Comparison of ENCODE assay signal across 8 mouse cellular contexts in genomic region chr2:132847581-132847980, GRCm38 (mm10). TPM values are rescaled to one million over a fixed set of nuclear protein-coding genes. Genes with fewer than 3 reads are reported as not detected.
DNase-seq lines count a peak whose midpoint lies in the region; ATAC-seq and TF ChIP-seq lines count a peak whose summit lies in the region.

No protein-coding gene starts in this region.

- no peaks in the 10 kb centered on the region; the same call in 1 of the 2 replicates for H3K36me3 ChIP-seq in heart, adult 2 months (ENCODE audit: control insufficient read depth, insufficient read depth, low read length)
- peaks cover 3% of the 10 kb centered on the region; the same call in 1 of the 2 replicates for H3K36me3 ChIP-seq in ES-Bruce4 (ENCODE audit: control insufficient read depth, insufficient read depth, low read length, poor library complexity, severe bottlenecking)
- peaks cover 21% of the 10 kb centered on the region for H3K36me3 ChIP-seq in embryonic facial prominence, embryonic 13.5 days
- H3K36me3 ChIP-seq in kidney, embryonic 16.5 days (ENCODE audit: insufficient read depth, low read length) = 0 out of 2 replicates have a peak, but pooled peaks cover 6% of the 10 kb centered on the region
- no peaks in the 10 kb centered on the region; the same call in 1 of the 2 replicates for H3K36me3 ChIP-seq in midbrain, embryonic 16.5 days (ENCODE audit: control insufficient read depth, insufficient read depth, low read length)

- H3K27ac ChIP-seq in heart, adult 2 months = no peak overlapping the region
- H3K27ac ChIP-seq in ES-Bruce4 (ENCODE audit: insufficient read depth, low read length) = no peak overlapping the region
- no peak overlapping the region for H3K27ac ChIP-seq in embryonic facial prominence, embryonic 13.5 days
- no peak overlapping the region for H3K27ac ChIP-seq in kidney, embryonic 16.5 days (ENCODE audit: low read length)
- H3K27ac ChIP-seq in midbrain, embryonic 16.5 days (ENCODE audit: low read length) = no peak overlapping the region

- peaks cover 7% of the 10 kb centered on the region for H3K4me1 ChIP-seq in heart, adult 2 months (ENCODE audit: control insufficient read depth, insufficient read depth, low read length)
- H3K4me1 ChIP-seq in ES-Bruce4 (ENCODE audit: control insufficient read depth, insufficient read depth, low read length) = peaks cover 3% of the 10 kb centered on the region
- H3K4me1 ChIP-seq in embryonic facial prominence, embryonic 13.5 days = peaks cover 13% of the 10 kb centered on the region
- peaks cover 11% of the 10 kb centered on the region for H3K4me1 ChIP-seq in kidney, embryonic 16.5 days (ENCODE audit: insufficient read depth, low read length)
- peaks cover 19% of the 10 kb centered on the region for H3K4me1 ChIP-seq in midbrain, embryonic 16.5 days (ENCODE audit: control insufficient read depth, insufficient read depth, low read length)

- H3K79me2 ChIP-seq in heart, adult 2 months (replicated peaks; ENCODE audit: control insufficient read depth, insufficient read depth, low read length) = peaks cover 3% of the 10 kb centered on the region; the same call in 1 of the 2 replicates

- intact Hi-C loops in heart, adult 2 months (cut with DNase I) = loop anchor here (10.0 kb wide), 1 partner anchor 1797 kb away; the partner anchor contains the start of gene Tmx4

- H3K27me3 ChIP-seq in heart, adult 2 months (ENCODE audit: control insufficient read depth, insufficient read depth, low read length) = no peaks in the 10 kb centered on the region
- H3K27me3 ChIP-seq in ES-Bruce4 (ENCODE audit: control insufficient read depth, insufficient read depth, low read length, poor library complexity, severe bottlenecking) = no peaks in the 10 kb centered on the region
- no peaks in the 10 kb centered on the region for H3K27me3 ChIP-seq in embryonic facial prominence, embryonic 13.5 days
- H3K27me3 ChIP-seq in kidney, embryonic 16.5 days (ENCODE audit: insufficient read depth, low read length) = no peaks in the 10 kb centered on the region
- H3K27me3 ChIP-seq in midbrain, embryonic 16.5 days (ENCODE audit: control insufficient read depth, insufficient read depth, low read depth, low read length) = no peaks in the 10 kb centered on the region

- TF ChIP-seq POLR2A in heart, adult 2 months (IDR thresholded peaks at IDR 0.05; ENCODE audit: insufficient read depth, low read depth, low read length) = no peak
- no peak for TF ChIP-seq POLR2A in ES-Bruce4 (IDR thresholded peaks at IDR 0.05; ENCODE audit: insufficient read depth, low read length)

- H3K9ac ChIP-seq in heart, adult 2 months (ENCODE audit: low read depth, low read length) = peak overlapping the region; percentile 58
- peak overlapping the region; percentile 72 for H3K9ac ChIP-seq in ES-Bruce4 (ENCODE audit: low read depth, poor library complexity, severe bottlenecking)
- peak overlapping the region; percentile 86 for H3K9ac ChIP-seq in embryonic facial prominence, embryonic 13.5 days
- peak overlapping the region; percentile 89 for H3K9ac ChIP-seq in kidney, embryonic 16.5 days (replicated peaks; ENCODE audit: low read length)
- peak overlapping the region; percentile 89 for H3K9ac ChIP-seq in midbrain, embryonic 16.5 days (ENCODE audit: low read depth, low read length)

- no peaks in the 10 kb centered on the region for H3K9me3 ChIP-seq in ES-Bruce4 (replicated peaks; ENCODE audit: control insufficient read depth, insufficient read depth, low read length, poor library complexity, severe bottlenecking)
- no peaks in the 10 kb centered on the region for H3K9me3 ChIP-seq in embryonic facial prominence, embryonic 13.5 days
- no peaks in the 10 kb centered on the region for H3K9me3 ChIP-seq in kidney, embryonic 16.5 days (ENCODE audit: low read length)
- H3K9me3 ChIP-seq in midbrain, embryonic 16.5 days (replicated peaks; ENCODE audit: control insufficient read depth, low read length, poor library complexity, severe bottlenecking) = no peaks in the 10 kb centered on the region

- no peak for TF ChIP-seq EP300 in heart, adult 2 months (IDR thresholded peaks at IDR 0.05; ENCODE audit: insufficient read depth, low read depth, low read length)
- no peak for TF ChIP-seq EP300 in ES-Bruce4 (IDR thresholded peaks at IDR 0.05; ENCODE audit: insufficient read depth, low read depth, low read length)

- no peak for ATAC-seq in embryonic facial prominence, embryonic 13.5 days (ENCODE audit: insufficient number of reproducible peaks, insufficient read depth, low FRiP score, low TSS enrichment, low read depth)
- no peak for ATAC-seq in kidney, embryonic 16.5 days (ENCODE audit: low FRiP score, low TSS enrichment)
- no peak for ATAC-seq in midbrain, embryonic 16.5 days

- peak overlapping the region; percentile 63 for H3K4me2 ChIP-seq in embryonic facial prominence, embryonic 13.5 days
- H3K4me2 ChIP-seq in kidney, embryonic 16.5 days (replicated peaks; ENCODE audit: low read depth, low read length) = peak overlapping the region; percentile 75
- peak overlapping the region; percentile 71 for H3K4me2 ChIP-seq in midbrain, embryonic 16.5 days (ENCODE audit: low read length)

- TF ChIP-seq CTCF in heart, adult 2 months (IDR thresholded peaks at IDR 0.05) = no peak
- no peak for TF ChIP-seq CTCF in ES-Bruce4 (IDR thresholded peaks at IDR 0.05; ENCODE audit: low read depth, low read length)

- 45% methylated on average over 7 of the region's 7 CpGs for WGBS in heart, adult 2 months
- WGBS in embryonic facial prominence, embryonic 13.5 days = 25% methylated on average over 7 of the region's 7 CpGs
- 10% methylated on average over 7 of the region's 7 CpGs for WGBS in kidney, embryonic 16.5 days
- WGBS in midbrain, embryonic 16.5 days = 45% methylated on average over 7 of the region's 7 CpGs

- peak overlapping the region; percentile 95 for H3K4me3 ChIP-seq in heart, adult 2 months
- peak overlapping the region; percentile 82 for H3K4me3 ChIP-seq in ES-Bruce4 (ENCODE audit: low read depth, low read length)
- H3K4me3 ChIP-seq in embryonic facial prominence, embryonic 13.5 days = peak overlapping the region; percentile 94
- peak overlapping the region; percentile 96 for H3K4me3 ChIP-seq in kidney, embryonic 16.5 days (ENCODE audit: low read length)
- H3K4me3 ChIP-seq in midbrain, embryonic 16.5 days (ENCODE audit: low read depth, low read length) = peak overlapping the region; percentile 96

- DNase-seq in heart, adult 2 months = no peak
- no peak for DNase-seq in heart, adult 8-10 months (ENCODE audit: low spot score)
- no peak for DNase-seq in urinary bladder, postnatal 4 days (ENCODE audit: low spot score in 2 of 2)
- DNase-seq in frontal cortex, adult 2 months (ENCODE audit: extremely low spot score in 1 of 2, low spot score in 1 of 2) = no peak

RNA-seq across cellular contexts. Expression of gene Crls1, which starts 1.1 kb away (rescaled TPM):
- 10 to 100 TPM; 19.5 to 20.1 TPM for total RNA-seq in heart, adult 2 months (2021)
- polyA plus RNA-seq in heart, adult 2 months (2012; rRNA removed) = 21.9 and 36.0 TPM in 2 replicates
- 10 to 100 TPM; 18.9 to 23.1 (median 20.9) TPM for total RNA-seq in heart, adult 8-10 months (2022)
- 49.9 and 52.5 TPM in 2 replicates for polyA plus RNA-seq in ES-Bruce4 (2011; ENCODE audit: insufficient read depth, insufficient read length, low read depth, missing spikeins)
- polyA plus RNA-seq in embryonic facial prominence, embryonic 13.5 days (2015; fragmentation: Nextera tagmentation; extraction: Ambion mirVana) = 10.5 and 15.6 TPM in 2 replicates
- 5.0 and 5.7 TPM in 2 replicates for polyA plus RNA-seq in kidney, embryonic 16.5 days (2015; fragmentation: Nextera tagmentation; extraction: Ambion mirVana)
- 6.5 TPM in 2 replicates for polyA plus RNA-seq in midbrain, embryonic 16.5 days (2015; fragmentation: Nextera tagmentation; extraction: Ambion mirVana)
- 28.5 TPM in 2 replicates for polyA plus RNA-seq in frontal cortex, adult 2 months (2012; rRNA removed)

RNA-seq across cellular contexts. Expression of gene Mcm8, which starts 31.6 kb away (rescaled TPM):
- total RNA-seq in heart, adult 2 months (2021) = 1 to 10 TPM; 2.7 to 2.8 TPM
- polyA plus RNA-seq in heart, adult 2 months (2012; rRNA removed) = 0.82 and 2.0 TPM in 2 replicates
- total RNA-seq in heart, adult 8-10 months (2022) = 1 to 10 TPM; 2.5 to 3.1 (median 2.6) TPM
- polyA plus RNA-seq in ES-Bruce4 (2011; ENCODE audit: insufficient read depth, insufficient read length, low read depth, missing spikeins) = 36.8 and 42.0 TPM in 2 replicates
- 15.0 and 18.9 TPM in 2 replicates for polyA plus RNA-seq in embryonic facial prominence, embryonic 13.5 days (2015; fragmentation: Nextera tagmentation; extraction: Ambion mirVana)
- polyA plus RNA-seq in kidney, embryonic 16.5 days (2015; fragmentation: Nextera tagmentation; extraction: Ambion mirVana) = 13.8 and 18.1 TPM in 2 replicates
- polyA plus RNA-seq in midbrain, embryonic 16.5 days (2015; fragmentation: Nextera tagmentation; extraction: Ambion mirVana) = 4.2 and 5.9 TPM in 2 replicates
- polyA plus RNA-seq in frontal cortex, adult 2 months (2012; rRNA removed) = 3.1 and 3.5 TPM in 2 replicates

RNA-seq across cellular contexts. Expression of gene Trmt6, which starts 31.7 kb away (rescaled TPM):
- total RNA-seq in heart, adult 2 months (2021) = 1 to 10 TPM; 5.2 to 6.7 TPM
- 1.9 and 5.0 TPM in 2 replicates for polyA plus RNA-seq in heart, adult 2 months (2012; rRNA removed)
- 1 to 10 TPM; 5.2 to 6.9 (median 6.4) TPM for total RNA-seq in heart, adult 8-10 months (2022)
- 53.5 and 54.6 TPM in 2 replicates for polyA plus RNA-seq in ES-Bruce4 (2011; ENCODE audit: insufficient read depth, insufficient read length, low read depth, missing spikeins)
- polyA plus RNA-seq in embryonic facial prominence, embryonic 13.5 days (2015; fragmentation: Nextera tagmentation; extraction: Ambion mirVana) = 35.9 and 45.1 TPM in 2 replicates
- 25.0 and 28.7 TPM in 2 replicates for polyA plus RNA-seq in kidney, embryonic 16.5 days (2015; fragmentation: Nextera tagmentation; extraction: Ambion mirVana)
- polyA plus RNA-seq in midbrain, embryonic 16.5 days (2015; fragmentation: Nextera tagmentation; extraction: Ambion mirVana) = 17.7 and 22.2 TPM in 2 replicates
- 25.2 and 29.6 TPM in 2 replicates for polyA plus RNA-seq in frontal cortex, adult 2 months (2012; rRNA removed)

RNA-seq across cellular contexts. Expression of gene Lrrn4, which starts 33.1 kb away (rescaled TPM):
- total RNA-seq in heart, adult 2 months (2021) = 1 to 10 TPM; 4.8 to 5.9 TPM
- polyA plus RNA-seq in heart, adult 2 months (2012; rRNA removed) = 9.8 and 11.1 TPM in 2 replicates
- total RNA-seq in heart, adult 8-10 months (2022) = 1 to 10 TPM; 3.5 to 9.4 (median 5.5) TPM
- polyA plus RNA-seq in ES-Bruce4 (2011; ENCODE audit: insufficient read depth, insufficient read length, low read depth, missing spikeins) = 18.9 and 20.4 TPM in 2 replicates
- 0.22 and 0.32 TPM in 2 replicates for polyA plus RNA-seq in embryonic facial prominence, embryonic 13.5 days (2015; fragmentation: Nextera tagmentation; extraction: Ambion mirVana)
- polyA plus RNA-seq in kidney, embryonic 16.5 days (2015; fragmentation: Nextera tagmentation; extraction: Ambion mirVana) = 1.0 and 1.7 TPM in 2 replicates
- polyA plus RNA-seq in midbrain, embryonic 16.5 days (2015; fragmentation: Nextera tagmentation; extraction: Ambion mirVana) = 0.46 and 0.49 TPM in 2 replicates
- 0.12 and 0.19 TPM in 2 replicates for polyA plus RNA-seq in frontal cortex, adult 2 months (2012; rRNA removed)
